Mouse (Mus musculus): Measurements from ENCODE around the gene Dpp8. TPM values are rescaled to one million over a fixed set of nuclear protein-coding genes. Genes with fewer than 3 reads are reported as not detected.

Gene Dpp8
- total and polyA plus RNA-seq, 3 experiments = 51.8 to 62.1 TPM; not detected in 1

DNA sequence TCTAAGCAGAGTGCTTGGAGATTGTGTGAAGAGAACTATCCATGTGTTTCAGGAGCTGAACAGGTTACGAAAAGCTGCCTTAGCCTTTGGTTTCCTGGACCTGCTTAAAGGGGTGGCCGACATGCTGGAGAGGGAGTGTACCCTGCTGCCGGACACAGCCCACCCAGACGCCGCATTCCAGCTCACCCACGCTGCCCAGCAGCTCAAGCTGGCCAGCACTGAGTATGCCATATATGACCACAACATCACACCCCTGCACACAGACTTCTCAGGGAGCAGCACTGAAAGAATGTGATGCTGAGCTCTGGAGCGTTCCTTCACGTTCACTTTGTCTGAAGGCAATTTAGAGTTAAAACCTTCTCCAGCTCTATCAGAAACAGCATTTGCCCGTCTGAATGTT lies 46.4 kb upstream of the Dpp8 start:
- H3K36me3 ChIP-seq (ENCODE audit: control insufficient read depth in 1 of 2, insufficient read depth in 2 of 2, low read length in 2 of 2) = peaks cover 5 to 20% of the 10 kb centered on the region in 2 experiments
- peaks cover 0 to 6% of the 10 kb centered on the region in 2 experiments; a peak in 2 of 4 replicates for H3K4me1 ChIP-seq (ENCODE audit: control insufficient read depth in 1 of 2, insufficient read depth in 2 of 2, low read length in 2 of 2)
- no peaks in the 10 kb centered on the region for H3K27me3 ChIP-seq (ENCODE audit: control insufficient read depth in 1 of 2, insufficient read depth in 2 of 2, low read length in 2 of 2)
- TF ChIP-seq ZMIZ1 (IDR thresholded peaks at IDR 0.05; ENCODE audit: low read depth, low read length) (no peak), MAZ (IDR thresholded peaks at IDR 0.05; ENCODE audit: low read depth, low read length) (no peak), SIN3A (IDR thresholded peaks at IDR 0.05; ENCODE audit: low read length) (no peak), USF2 (IDR thresholded peaks at IDR 0.05; ENCODE audit: borderline replicate concordance in 1 of 2, insufficient read depth in 1 of 2, low read depth in 1 of 2, low read length in 2 of 2) (no peak), RCOR1 (IDR thresholded peaks at IDR 0.05; ENCODE audit: low read depth, low read length) (no peak), CTCF (IDR thresholded peaks at IDR 0.05 in 2 of 3, conservative IDR thresholded peaks at IDR 0.05 in 1 of 3; ENCODE audit: control insufficient read depth in 1 of 3, insufficient read depth in 1 of 3, low read depth in 2 of 3, low read length in 3 of 3, poor library complexity in 1 of 3, severe bottlenecking in 1 of 3) (no peak)
- no peaks in the 10 kb centered on the region for H3K79me2 ChIP-seq (ENCODE audit: control insufficient read depth, insufficient read depth, low read length, poor library complexity)
- DNase-seq (ENCODE audit: low read depth, low spot score) = no peak
- H3K9ac ChIP-seq (ENCODE audit: control insufficient read depth, low read depth, low read length, poor library complexity, severe bottlenecking) = no peak overlapping the region
- H3K4me3 ChIP-seq (ENCODE audit: control insufficient read depth in 1 of 2, insufficient read depth in 1 of 2, low read depth in 2 of 2, low read length in 2 of 2) = no peak overlapping the region
- H3K9me3 ChIP-seq (replicated peaks; ENCODE audit: insufficient read depth, low read length) = no peaks in the 10 kb centered on the region
- H3K27ac ChIP-seq (ENCODE audit: control insufficient read depth, low read depth, low read length) = no peak overlapping the region

DNA sequence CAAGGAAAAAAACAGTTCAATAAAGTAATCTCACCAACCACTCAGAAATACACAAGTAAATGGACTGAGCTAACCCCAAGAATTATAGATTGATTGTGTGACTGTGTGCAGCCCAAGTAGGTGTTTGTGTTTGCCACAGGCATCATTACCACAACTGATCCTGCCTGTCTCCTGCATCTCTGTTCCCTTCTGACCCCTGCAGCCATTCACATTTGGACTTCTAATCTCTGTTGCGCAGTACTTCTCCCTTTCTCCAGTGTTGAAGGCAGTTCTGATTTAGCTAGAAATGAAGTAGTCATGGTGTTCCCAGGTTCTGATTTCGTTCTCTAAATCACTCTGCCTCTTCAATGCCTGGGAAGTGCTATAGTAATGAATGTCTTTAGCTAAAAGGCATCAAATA lies 44.6 kb upstream of the Dpp8 start:
- peaks cover 5 to 16% of the 10 kb centered on the region in 2 experiments for H3K36me3 ChIP-seq (ENCODE audit: control insufficient read depth in 1 of 2, insufficient read depth in 2 of 2, low read length in 2 of 2)
- H3K4me1 ChIP-seq (ENCODE audit: control insufficient read depth in 1 of 2, insufficient read depth in 2 of 2, low read length in 2 of 2) = peaks cover 0 to 6% of the 10 kb centered on the region in 2 experiments; a peak in 2 of 4 replicates
- TF ChIP-seq TBP (IDR thresholded peaks at IDR 0.05; ENCODE audit: low read depth, low read length) (no peak), POLR2A (IDR thresholded peaks at IDR 0.05; ENCODE audit: control insufficient read depth in 1 of 2, insufficient read depth in 1 of 2, low read depth in 1 of 2, low read length in 2 of 2, poor library complexity in 1 of 2) (0 out of 4 replicates have a peak, but pooled peaks of 1 of the 2 experiments have one; percentile 6)
- no peaks in the 10 kb centered on the region for H3K27me3 ChIP-seq (ENCODE audit: control insufficient read depth in 1 of 2, insufficient read depth in 2 of 2, low read length in 2 of 2)
- H3K79me2 ChIP-seq (ENCODE audit: control insufficient read depth, insufficient read depth, low read length, poor library complexity) = no peaks in the 10 kb centered on the region
- H3K9me3 ChIP-seq (replicated peaks; ENCODE audit: insufficient read depth, low read length) = no peaks in the 10 kb centered on the region
- no peak overlapping the region for H3K4me3 ChIP-seq (ENCODE audit: control insufficient read depth in 1 of 2, insufficient read depth in 1 of 2, low read depth in 2 of 2, low read length in 2 of 2)
- no peak overlapping the region for H3K27ac ChIP-seq (ENCODE audit: control insufficient read depth, low read depth, low read length)
- H3K9ac ChIP-seq (ENCODE audit: control insufficient read depth, low read depth, low read length, poor library complexity, severe bottlenecking) = no peak overlapping the region
- DNase-seq (ENCODE audit: low read depth, low spot score) = no peak

DNA sequence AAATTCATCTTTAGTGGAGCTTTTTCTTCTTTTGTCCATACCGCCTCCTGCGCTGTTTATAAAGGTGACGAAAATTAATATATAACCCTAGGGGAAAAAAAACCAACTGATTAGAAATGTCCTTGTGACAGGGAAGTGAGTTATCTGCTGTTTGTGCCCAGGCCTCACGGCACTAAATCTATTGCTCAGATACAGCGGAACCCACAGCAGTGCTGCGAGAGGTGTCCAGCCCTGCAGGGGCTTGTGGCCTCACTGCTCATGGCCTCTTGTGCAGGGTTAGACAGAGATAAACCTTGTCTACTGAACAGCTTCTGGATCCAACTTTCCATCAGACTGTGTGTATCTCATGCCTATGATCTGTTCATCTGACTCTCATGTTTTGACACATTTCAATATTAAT lies 43.8 kb upstream of the Dpp8 start:
- Histone ChIP-seq H3K27ac (ENCODE audit: control insufficient read depth, low read depth, low read length) (no peak overlapping the region), H3K4me1 (ENCODE audit: control insufficient read depth in 1 of 2, insufficient read depth in 2 of 2, low read length in 2 of 2) (peaks cover 0 to 6% of the 10 kb centered on the region in 2 experiments; a peak in 2 of 4 replicates), H3K9ac (ENCODE audit: control insufficient read depth, low read depth, low read length, poor library complexity, severe bottlenecking) (no peak overlapping the region), H3K4me3 (ENCODE audit: control insufficient read depth in 1 of 2, insufficient read depth in 1 of 2, low read depth in 2 of 2, low read length in 2 of 2) (no peak overlapping the region), H3K9me3 (replicated peaks; ENCODE audit: insufficient read depth, low read length) (no peaks in the 10 kb centered on the region), H3K27me3 (ENCODE audit: control insufficient read depth in 1 of 2, insufficient read depth in 2 of 2, low read length in 2 of 2) (no peaks in the 10 kb centered on the region), H3K79me2 (ENCODE audit: control insufficient read depth, insufficient read depth, low read length, poor library complexity) (no peaks in the 10 kb centered on the region), H3K36me3 (ENCODE audit: control insufficient read depth in 1 of 2, insufficient read depth in 2 of 2, low read length in 2 of 2) (peaks cover 5 to 16% of the 10 kb centered on the region in 2 experiments)
- TF ChIP-seq GABPA (IDR thresholded peaks at IDR 0.05; ENCODE audit: low read depth, low read length) = no peak
- no peak for DNase-seq (ENCODE audit: low read depth, low spot score)

DNA sequence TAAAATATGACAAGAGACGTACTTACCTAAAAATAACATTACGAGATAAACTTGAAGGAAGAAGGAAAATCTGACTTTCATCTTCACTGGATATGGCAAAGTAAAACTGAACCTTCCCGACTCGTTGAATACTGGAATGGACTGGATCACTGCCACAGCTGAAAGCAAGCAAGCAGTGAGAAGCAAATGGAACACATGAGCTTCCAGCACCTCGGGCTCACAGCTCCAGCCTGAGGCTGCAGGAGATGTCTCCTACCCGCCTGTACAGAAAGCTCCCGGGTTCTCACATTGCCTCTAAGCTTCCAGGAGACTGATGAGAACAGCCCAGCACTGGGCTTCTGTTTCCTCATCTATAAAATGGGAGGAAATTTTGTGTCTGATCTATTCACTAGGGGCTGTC lies 41.9 kb upstream of the Dpp8 start:
- Histone ChIP-seq H3K4me3 (ENCODE audit: control insufficient read depth in 1 of 2, insufficient read depth in 1 of 2, low read depth in 2 of 2, low read length in 2 of 2) (no peak overlapping the region), H3K4me1 (ENCODE audit: control insufficient read depth in 1 of 2, insufficient read depth in 2 of 2, low read length in 2 of 2) (no peaks in the 10 kb centered on the region), H3K36me3 (ENCODE audit: control insufficient read depth in 1 of 2, insufficient read depth in 2 of 2, low read length in 2 of 2) (peaks cover 0 to 11% of the 10 kb centered on the region in 2 experiments; a peak in 3 of 4 replicates), H3K79me2 (ENCODE audit: control insufficient read depth, insufficient read depth, low read length, poor library complexity) (no peaks in the 10 kb centered on the region), H3K9me3 (replicated peaks; ENCODE audit: insufficient read depth, low read length) (no peaks in the 10 kb centered on the region), H3K27me3 (ENCODE audit: control insufficient read depth in 1 of 2, insufficient read depth in 2 of 2, low read length in 2 of 2) (no peaks in the 10 kb centered on the region), H3K9ac (ENCODE audit: control insufficient read depth, low read depth, low read length, poor library complexity, severe bottlenecking) (no peak overlapping the region), H3K27ac (ENCODE audit: control insufficient read depth, low read depth, low read length) (no peak overlapping the region)
- no peak for DNase-seq (ENCODE audit: low read depth, low spot score)
- TF ChIP-seq TAL1 (IDR thresholded peaks at IDR 0.05; ENCODE audit: low read length) = no peak
- no peak for TF ChIP-seq USF1 (IDR thresholded peaks at IDR 0.05; ENCODE audit: low read depth, low read length)
- TF ChIP-seq CTCF (IDR thresholded peaks at IDR 0.05 in 2 of 3, conservative IDR thresholded peaks at IDR 0.05 in 1 of 3; ENCODE audit: control insufficient read depth in 1 of 3, insufficient read depth in 1 of 3, low read depth in 2 of 3, low read length in 3 of 3, poor library complexity in 1 of 3, severe bottlenecking in 1 of 3) = no peak
- TF ChIP-seq ZNF384 (IDR thresholded peaks at IDR 0.05; ENCODE audit: low read depth, low read length) = no peak
- no peak for TF ChIP-seq ZC3H11A (IDR thresholded peaks at IDR 0.05; ENCODE audit: low read depth, low read length)
- no peak for TF ChIP-seq MYB (IDR thresholded peaks at IDR 0.05; ENCODE audit: low read depth, low read length)
- no peak for TF ChIP-seq MAFK (IDR thresholded peaks at IDR 0.05; ENCODE audit: borderline replicate concordance, low read depth, low read length)
- no peak for TF ChIP-seq MEF2A (IDR thresholded peaks at IDR 0.05; ENCODE audit: extremely low read depth, insufficient replicate concordance, low read depth, low read length, poor library complexity, severe bottlenecking)
- no peak for TF ChIP-seq TCF12 (IDR thresholded peaks at IDR 0.05; ENCODE audit: low read depth, low read length)
- TF ChIP-seq SMC3 (IDR thresholded peaks at IDR 0.05; ENCODE audit: low read depth, low read length) = no peak
- TF ChIP-seq RCOR1 (IDR thresholded peaks at IDR 0.05; ENCODE audit: low read depth, low read length) = no peak
- no peak for TF ChIP-seq MYC (IDR thresholded peaks at IDR 0.05; ENCODE audit: low read depth, low read length)
- TF ChIP-seq GATA1 (IDR thresholded peaks at IDR 0.05; ENCODE audit: low read depth, low read length) = no peak

Data from MEL (cell line).